Comparison of ENCODE assay signal across 10 mouse cellular contexts in genomic region chr6:45026011-45026682, GRCm38 (mm10). TPM values are rescaled to one million over a fixed set of nuclear protein-coding genes. Genes with fewer than 3 reads are reported as not detected.
DNase-seq lines count a peak whose midpoint lies in the region; ATAC-seq and TF ChIP-seq lines count a peak whose summit lies in the region.
"Had no signal": no experiment of that assay in that cellular context is flagged by ENCODE, and none has a peak within 500 bp of the region (broad histone marks: within the 10 kb centered on the region; RNA-seq: fewer than 3 reads in every experiment).

No protein-coding gene starts in this region.

- no peak for TF ChIP-seq POLR2A in embryonic fibroblast, embryonic 13.5 days (IDR thresholded peaks at IDR 0.05; ENCODE audit: low read depth, low read length)

- peak; percentile 41 for DNase-seq in testis, postnatal 10 days (ENCODE audit: low spot score)
- DNase-seq in testis, postnatal 14 days (ENCODE audit: low spot score) = no peak
- DNase-seq in brain, embryonic 18.5 days (ENCODE audit: low read depth, low spot score) = peak; percentile 39
- peak; percentile 40 for DNase-seq in limb, embryonic 11.5 days (ENCODE audit: low spot score)

- peak; percentile 45; the same call in 1 of the 2 replicates for TF ChIP-seq CTCF in embryonic fibroblast, embryonic 13.5 days (IDR thresholded peaks at IDR 0.05; ENCODE audit: borderline replicate concordance, insufficient read depth, low read length)

- H3K9me3 ChIP-seq in intestine, embryonic 15.5 days = no peaks in the 10 kb centered on the region
- no peaks in the 10 kb centered on the region for H3K9me3 ChIP-seq in limb, embryonic 11.5 days (ENCODE audit: control insufficient read depth, low read length)
- no peaks in the 10 kb centered on the region for H3K9me3 ChIP-seq in neural tube, embryonic 15.5 days (replicated peaks)
- H3K9me3 ChIP-seq in heart, embryonic 12.5 days (replicated peaks) = no peaks in the 10 kb centered on the region
- H3K9me3 ChIP-seq: limb, embryonic 12.5 days; stomach, embryonic 15.5 days had no signal

- peak; percentile 71; the same call in 1 of the 2 replicates for ATAC-seq in intestine, embryonic 15.5 days
- ATAC-seq in limb, embryonic 11.5 days (ENCODE audit: insufficient number of reproducible peaks, low FRiP score, low TSS enrichment, low read depth) = no peak
- peak; percentile 89 for ATAC-seq in neural tube, embryonic 15.5 days (ENCODE audit: low FRiP score)
- no peak for ATAC-seq in heart, embryonic 12.5 days (ENCODE audit: insufficient number of reproducible peaks, low FRiP score)

- H3K27me3 ChIP-seq in intestine, embryonic 15.5 days (replicated peaks) = no peaks in the 10 kb centered on the region
- H3K27me3 ChIP-seq in limb, embryonic 11.5 days (ENCODE audit: control insufficient read depth, insufficient read depth, low read length) = no peaks in the 10 kb centered on the region
- H3K27me3 ChIP-seq in neural tube, embryonic 15.5 days (replicated peaks) = no peaks in the 10 kb centered on the region
- H3K27me3 ChIP-seq in heart, embryonic 12.5 days (replicated peaks) = no peaks in the 10 kb centered on the region
- H3K27me3 ChIP-seq: limb, embryonic 12.5 days; stomach, embryonic 15.5 days had no signal

- H3K27ac ChIP-seq in embryonic fibroblast, embryonic 13.5 days (ENCODE audit: insufficient read depth, low read length) = no peak overlapping the region
- H3K27ac ChIP-seq in intestine, embryonic 15.5 days = no peak overlapping the region
- no peak overlapping the region for H3K27ac ChIP-seq in limb, embryonic 11.5 days (replicated peaks; ENCODE audit: low read depth, low read length)
- H3K27ac ChIP-seq in neural tube, embryonic 15.5 days (replicated peaks) = no peak overlapping the region
- H3K27ac ChIP-seq in heart, embryonic 12.5 days (ENCODE audit: poor library complexity, severe bottlenecking) = no peak overlapping the region
- H3K27ac ChIP-seq: limb, embryonic 12.5 days; stomach, embryonic 15.5 days had no signal

- WGBS in intestine, embryonic 15.5 days = 24% methylated on average over 9 of the region's 9 CpGs
- 30% methylated on average over 9 of the region's 9 CpGs for WGBS in limb, embryonic 11.5 days
- 26% methylated on average over 9 of the region's 9 CpGs for WGBS in neural tube, embryonic 15.5 days
- WGBS in heart, embryonic 12.5 days = 26% methylated on average over 9 of the region's 9 CpGs

- H3K4me1 ChIP-seq in embryonic fibroblast, embryonic 13.5 days (ENCODE audit: control insufficient read depth, insufficient read depth, low read length) = no peaks in the 10 kb centered on the region
- no peaks in the 10 kb centered on the region for H3K4me1 ChIP-seq in intestine, embryonic 15.5 days (replicated peaks)
- no peaks in the 10 kb centered on the region for H3K4me1 ChIP-seq in limb, embryonic 11.5 days (ENCODE audit: control insufficient read depth, insufficient read depth, low read length)
- H3K4me1 ChIP-seq in neural tube, embryonic 15.5 days = no peaks in the 10 kb centered on the region
- H3K4me1 ChIP-seq in heart, embryonic 12.5 days (replicated peaks) = no peaks in the 10 kb centered on the region
- H3K4me1 ChIP-seq: limb, embryonic 12.5 days; stomach, embryonic 15.5 days had no signal

- H3K4me2 ChIP-seq in intestine, embryonic 15.5 days (replicated peaks) = no peak overlapping the region
- no peak overlapping the region for H3K4me2 ChIP-seq in limb, embryonic 11.5 days (ENCODE audit: low read depth, severe bottlenecking)
- no peak overlapping the region for H3K4me2 ChIP-seq in neural tube, embryonic 15.5 days
- H3K4me2 ChIP-seq in heart, embryonic 12.5 days = no peak overlapping the region
- H3K4me2 ChIP-seq: limb, embryonic 12.5 days; stomach, embryonic 15.5 days had no signal

- H3K9ac ChIP-seq in intestine, embryonic 15.5 days = no peak overlapping the region
- no peak overlapping the region for H3K9ac ChIP-seq in limb, embryonic 11.5 days (ENCODE audit: low read length)
- no peak overlapping the region for H3K9ac ChIP-seq in neural tube, embryonic 15.5 days (replicated peaks)
- no peak overlapping the region for H3K9ac ChIP-seq in heart, embryonic 12.5 days
- H3K9ac ChIP-seq: limb, embryonic 12.5 days; stomach, embryonic 15.5 days had no signal

- H3K4me3 ChIP-seq in embryonic fibroblast, embryonic 13.5 days (ENCODE audit: insufficient read depth, low read length) = no peak overlapping the region
- no peak overlapping the region for H3K4me3 ChIP-seq in intestine, embryonic 15.5 days (replicated peaks)
- no peak overlapping the region for H3K4me3 ChIP-seq in limb, embryonic 11.5 days (ENCODE audit: low read depth, low read length)
- no peak overlapping the region for H3K4me3 ChIP-seq in neural tube, embryonic 15.5 days (replicated peaks)
- H3K4me3 ChIP-seq in heart, embryonic 12.5 days = no peak overlapping the region
- H3K4me3 ChIP-seq: limb, embryonic 12.5 days; stomach, embryonic 15.5 days had no signal

- H3K36me3 ChIP-seq in intestine, embryonic 15.5 days = no peaks in the 10 kb centered on the region
- H3K36me3 ChIP-seq in limb, embryonic 11.5 days (ENCODE audit: control insufficient read depth, insufficient read depth, low read length) = no peaks in the 10 kb centered on the region
- H3K36me3 ChIP-seq in neural tube, embryonic 15.5 days = no peaks in the 10 kb centered on the region
- no peaks in the 10 kb centered on the region for H3K36me3 ChIP-seq in heart, embryonic 12.5 days
- H3K36me3 ChIP-seq: limb, embryonic 12.5 days; stomach, embryonic 15.5 days had no signal

RNA-seq across cellular contexts. Expression of gene Cntnap2, which starts 33.0 kb away (rescaled TPM):
- 0.09 TPM in 1 of 2 replicates, not detected in the other for polyA plus RNA-seq in embryonic fibroblast, embryonic 13.5 days (2011; ENCODE audit: insufficient read length, low read depth, missing spikeins)
- 1.3 and 1.7 TPM in 2 replicates for polyA plus RNA-seq in intestine, embryonic 15.5 days (2015; fragmentation: Nextera tagmentation; extraction: Ambion mirVana)
- 0.75 and 0.79 TPM in 2 replicates for polyA plus RNA-seq in limb, embryonic 11.5 days (2014; fragmentation: Nextera tagmentation; extraction: Ambion mirVana)
- polyA plus RNA-seq in neural tube, embryonic 15.5 days (2015; fragmentation: Nextera tagmentation; extraction: Ambion mirVana) = 44.8 and 56.3 TPM in 2 replicates
- polyA plus RNA-seq in heart, embryonic 12.5 days (2016; fragmentation: Nextera tagmentation; extraction: Ambion mirVana) = 0.51 and 0.59 TPM in 2 replicates

Comparison
In these comparisons a context has a peak if more than half of its experiments do, and no peak if none do; other contexts are left out.
1. ATAC-seq: peak in intestine, embryonic 15.5 days (single experiment) and neural tube, embryonic 15.5 days (single experiment); none in limb, embryonic 11.5 days (single experiment) and heart, embryonic 12.5 days (single experiment).
2. RNA of gene Cntnap2, which starts 33.0 kb away (polyA plus RNA-seq): 44.8 to 56.3 TPM in neural tube, embryonic 15.5 days; 1.3 to 1.7 TPM in intestine, embryonic 15.5 days, 0.75 to 0.79 TPM in limb, embryonic 11.5 days, 0.51 to 0.59 TPM in heart, embryonic 12.5 days and 0.09 TPM in embryonic fibroblast, embryonic 13.5 days; every median in the first group is over 10 times any median in the second.